21 mouse cellular contexts compared by ENCODE assay signal in genomic region chr12:15722161-15722560, GRCm38 (mm10).
"Had no signal": no experiment of that assay in that cellular context is flagged by ENCODE, and none has a peak within 500 bp of the region (broad histone marks: within the 10 kb centered on the region; RNA-seq: fewer than 3 reads in every experiment).

No protein-coding gene starts in this region.

- H3K27me3 ChIP-seq: heart, embryonic 12.5 days; hindbrain, embryonic 13.5 days; hindbrain, embryonic 15.5 days; kidney, embryonic 15.5 days; limb, embryonic 13.5 days; limb, embryonic 15.5 days; liver, embryonic 12.5 days had no signal

- H3K4me3 ChIP-seq: heart, embryonic 12.5 days; hindbrain, embryonic 13.5 days; hindbrain, embryonic 15.5 days; kidney, embryonic 15.5 days; limb, embryonic 13.5 days; limb, embryonic 15.5 days; liver, embryonic 12.5 days had no signal

- ATAC-seq: forebrain, embryonic 16.5 days; hindbrain, postnatal 0 days; intestine, embryonic 16.5 days; liver, embryonic 12.5 days had no signal

- H3K4me1 ChIP-seq: hindbrain, embryonic 13.5 days; hindbrain, embryonic 15.5 days; liver, embryonic 12.5 days had no signal

- H3K4me2 ChIP-seq: heart, embryonic 12.5 days; hindbrain, embryonic 13.5 days; hindbrain, embryonic 15.5 days; kidney, embryonic 15.5 days; limb, embryonic 13.5 days; limb, embryonic 15.5 days; liver, embryonic 12.5 days had no signal

- H3K9me3 ChIP-seq: heart, embryonic 12.5 days; hindbrain, embryonic 13.5 days; hindbrain, embryonic 15.5 days; kidney, embryonic 15.5 days; limb, embryonic 13.5 days; limb, embryonic 15.5 days; liver, embryonic 12.5 days had no signal

- DNase-seq: gastrocnemius, postnatal 14 days; gastrocnemius, postnatal 36 days; heart, postnatal 10 days; heart, postnatal 36 days; kidney, adult 11 months; kidney, postnatal 10 days; kidney, postnatal 25 days; layer of hippocampus, adult 9-11 months; layer of hippocampus, postnatal 36 days; left cerebral cortex, postnatal 4 days had no signal

- H3K36me3 ChIP-seq: heart, embryonic 12.5 days; hindbrain, embryonic 13.5 days; hindbrain, embryonic 15.5 days; kidney, embryonic 15.5 days; limb, embryonic 13.5 days; limb, embryonic 15.5 days; liver, embryonic 12.5 days had no signal

- H3K9ac ChIP-seq: heart, embryonic 12.5 days; hindbrain, embryonic 13.5 days; hindbrain, embryonic 15.5 days; kidney, embryonic 15.5 days; limb, embryonic 13.5 days; limb, embryonic 15.5 days; liver, embryonic 12.5 days; liver, embryonic 14.5 days had no signal

- H3K27ac ChIP-seq: hindbrain, embryonic 13.5 days; hindbrain, embryonic 15.5 days; hindbrain, postnatal 0 days; kidney, embryonic 15.5 days; limb, embryonic 13.5 days; limb, embryonic 15.5 days; liver, embryonic 12.5 days; liver, embryonic 14.5 days had no signal
